Mouse (Mus musculus): Measurements from ENCODE around the gene Srp54c. TPM values are rescaled to one million over a fixed set of nuclear protein-coding genes. Genes with fewer than 3 reads are reported as not detected.

Srp54c gene
- polyA plus RNA-seq, 1 experiment = 19.5 TPM

GRCm38 (mm10) chr12:55308731-55309130 is 78.8 kb downstream of the Srp54c start:
- no peak for TF ChIP-seq MYOG (IDR thresholded peaks at IDR 0.05; ENCODE audit: control insufficient read depth in 1 of 3, insufficient read depth in 1 of 3, insufficient read length in 2 of 3, low read depth in 2 of 3)
- TF ChIP-seq TCF12 (IDR thresholded peaks at IDR 0.05; ENCODE audit: insufficient read depth, poor library complexity, severe bottlenecking) = no peak
- no peak for TF ChIP-seq POLR2A (IDR thresholded peaks at IDR 0.05; ENCODE audit: insufficient read length, low read depth)
- no peak for TF ChIP-seq SRF (IDR thresholded peaks at IDR 0.05; ENCODE audit: control insufficient read depth, insufficient read length, low read depth)
- TF ChIP-seq E2F4 (IDR thresholded peaks at IDR 0.05; ENCODE audit: insufficient read depth) = no peak
- no peak for TF ChIP-seq USF1 (IDR thresholded peaks at IDR 0.05; ENCODE audit: low read depth)
- no peak for TF ChIP-seq CEBPB (IDR thresholded peaks at IDR 0.05; ENCODE audit: insufficient read depth, poor library complexity, severe bottlenecking)
- no peak for TF ChIP-seq POLR2AphosphoS2 (IDR thresholded peaks at IDR 0.05; ENCODE audit: insufficient read length, low read depth)
- TF ChIP-seq TCF3 (IDR thresholded peaks at IDR 0.05; ENCODE audit: insufficient read length, low read depth) = no peak
- no peak for TF ChIP-seq MAX (IDR thresholded peaks at IDR 0.05; ENCODE audit: low read depth)
- TF ChIP-seq REST (IDR thresholded peaks at IDR 0.05; ENCODE audit: insufficient read depth, insufficient read length) = no peak
- no peak for TF ChIP-seq MYOD1 (IDR thresholded peaks at IDR 0.05; ENCODE audit: control insufficient read depth in 1 of 3, insufficient read length in 2 of 3, low read depth in 2 of 3)
- Histone ChIP-seq H3ac (ENCODE audit: control insufficient read depth, insufficient read length) (no peak overlapping the region), H3K4me3 (no peak overlapping the region), H3K36me3 (ENCODE audit: control insufficient read depth, insufficient read depth) (peaks cover 5% of the 10 kb centered on the region), H3K27me3 (ENCODE audit: control insufficient read depth, insufficient read depth, insufficient read length) (no peaks in the 10 kb centered on the region), H3K4me2 (ENCODE audit: low read depth) (no peak overlapping the region), H3K79me2 (ENCODE audit: control insufficient read depth, insufficient read depth) (no peaks in the 10 kb centered on the region)

DNA sequence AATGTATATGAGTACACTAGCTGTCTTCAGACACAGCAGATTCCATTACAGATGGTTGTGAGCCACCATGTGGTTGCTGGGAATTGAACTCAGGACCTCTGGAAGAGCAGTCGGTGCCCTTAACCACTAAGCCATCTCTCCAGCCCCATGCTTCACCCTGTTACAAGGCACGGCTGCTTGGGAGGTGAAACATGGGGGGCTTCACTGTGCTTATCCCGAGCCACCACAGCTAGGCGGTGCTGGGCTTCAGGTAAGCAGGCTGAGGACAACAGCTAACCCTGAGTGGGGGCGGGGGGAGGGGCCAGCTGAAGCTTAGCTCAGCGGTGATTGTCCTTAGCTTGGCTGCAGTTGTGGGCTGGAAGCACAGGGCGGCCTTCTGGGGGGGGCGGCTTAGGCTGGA is 79.5 kb downstream of the Srp54c start:
- H3K4me2 ChIP-seq (ENCODE audit: low read depth) = no peak overlapping the region
- no peaks in the 10 kb centered on the region for H3K79me2 ChIP-seq (ENCODE audit: control insufficient read depth, insufficient read depth)
- H3K27me3 ChIP-seq (ENCODE audit: control insufficient read depth, insufficient read depth, insufficient read length) = no peaks in the 10 kb centered on the region
- no peak overlapping the region for H3ac ChIP-seq (ENCODE audit: control insufficient read depth, insufficient read length)
- no peak overlapping the region for H3K4me3 ChIP-seq
- TF ChIP-seq POLR2A (IDR thresholded peaks at IDR 0.05; ENCODE audit: insufficient read length, low read depth) (no peak), MAX (IDR thresholded peaks at IDR 0.05; ENCODE audit: low read depth) (no peak), MYOD1 (IDR thresholded peaks at IDR 0.05; ENCODE audit: control insufficient read depth in 1 of 3, insufficient read length in 2 of 3, low read depth in 2 of 3) (no peak), USF1 (IDR thresholded peaks at IDR 0.05; ENCODE audit: low read depth) (no peak), SRF (IDR thresholded peaks at IDR 0.05; ENCODE audit: control insufficient read depth, insufficient read length, low read depth) (no peak), REST (IDR thresholded peaks at IDR 0.05; ENCODE audit: insufficient read depth, insufficient read length) (no peak), CEBPB (IDR thresholded peaks at IDR 0.05; ENCODE audit: insufficient read depth, poor library complexity, severe bottlenecking) (no peak), E2F4 (IDR thresholded peaks at IDR 0.05; ENCODE audit: insufficient read depth) (no peak), MYOG (IDR thresholded peaks at IDR 0.05; ENCODE audit: control insufficient read depth in 1 of 3, insufficient read depth in 1 of 3, insufficient read length in 2 of 3, low read depth in 2 of 3) (no peak), POLR2AphosphoS2 (IDR thresholded peaks at IDR 0.05; ENCODE audit: insufficient read length, low read depth) (no peak), TCF12 (IDR thresholded peaks at IDR 0.05; ENCODE audit: insufficient read depth, poor library complexity, severe bottlenecking) (no peak), TCF3 (IDR thresholded peaks at IDR 0.05; ENCODE audit: insufficient read length, low read depth) (no peak)
- peaks cover 5% of the 10 kb centered on the region for H3K36me3 ChIP-seq (ENCODE audit: control insufficient read depth, insufficient read depth)

DNA sequence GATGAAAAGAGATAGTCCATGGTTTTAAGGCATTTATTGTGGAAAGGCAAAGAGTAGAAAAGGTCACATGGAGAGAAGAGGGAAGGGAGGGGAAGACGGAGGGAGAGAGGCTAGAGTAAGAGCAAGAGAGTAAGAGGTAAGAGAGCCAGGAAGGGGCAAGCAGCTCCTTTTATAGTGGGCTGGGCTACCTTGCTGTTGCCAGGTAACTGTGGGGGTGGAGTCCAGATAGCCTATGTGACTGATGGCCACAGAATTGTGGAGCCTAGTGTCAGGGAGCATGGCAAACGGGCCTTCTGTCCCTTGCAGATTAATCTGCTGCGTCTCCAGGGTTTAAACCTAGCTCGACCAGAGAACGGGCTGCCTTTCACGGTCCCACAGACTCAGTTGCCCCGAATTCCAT is 81.9 kb downstream of the Srp54c start:
- H3K36me3 ChIP-seq (ENCODE audit: control insufficient read depth, insufficient read depth) = peaks cover 5% of the 10 kb centered on the region
- no peak for TF ChIP-seq TCF3 (IDR thresholded peaks at IDR 0.05; ENCODE audit: insufficient read length, low read depth)
- no peak for TF ChIP-seq POLR2A (IDR thresholded peaks at IDR 0.05; ENCODE audit: insufficient read length, low read depth)
- H3K27me3 ChIP-seq (ENCODE audit: control insufficient read depth, insufficient read depth, insufficient read length) = no peaks in the 10 kb centered on the region
- H3K4me2 ChIP-seq (ENCODE audit: low read depth) = no peak overlapping the region
- no peak overlapping the region for H3K4me3 ChIP-seq
- H3ac ChIP-seq (ENCODE audit: control insufficient read depth, insufficient read length) = no peak overlapping the region
- no peaks in the 10 kb centered on the region for H3K79me2 ChIP-seq (ENCODE audit: control insufficient read depth, insufficient read depth)

Other genes with a start within 250 kb of the Srp54c start
- 0.32 TPM for gene Gm20403, start 243.6 kb upstream of the Srp54c start, polyA plus RNA-seq (2012; fragmentation: generic; extraction: Trizol)
- 7.6 TPM for gene Baz1a, start 215.8 kb upstream of the Srp54c start, polyA plus RNA-seq (2012; fragmentation: generic; extraction: Trizol)
- 4.5 TPM for gene 2700097O09Rik, start 150.1 kb upstream of the Srp54c start, polyA plus RNA-seq (2012; fragmentation: generic; extraction: Trizol)
- 28.2 TPM for gene Srp54a, start 149.9 kb upstream of the Srp54c start, polyA plus RNA-seq (2012; fragmentation: generic; extraction: Trizol)
- 17.5 TPM for gene Fam177a, start 105.7 kb upstream of the Srp54c start, polyA plus RNA-seq (2012; fragmentation: generic; extraction: Trizol)
- gene Srp54b, start 75.1 kb upstream of the Srp54c start, polyA plus RNA-seq (2012; fragmentation: generic; extraction: Trizol) = 46.5 TPM
- not detected for gene 1700047I17Rik2, start 30.6 kb upstream of the Srp54c start, polyA plus RNA-seq (2012; fragmentation: generic; extraction: Trizol)
- 8.2 TPM for gene 1110008L16Rik, start 69.4 kb downstream of the Srp54c start, polyA plus RNA-seq (2012; fragmentation: generic; extraction: Trizol)
- gene Ppp2r3c, start 72.8 kb downstream of the Srp54c start, polyA plus RNA-seq (2012; fragmentation: generic; extraction: Trizol) = 5.3 TPM
- 266 TPM for gene Psma6, start 154.1 kb downstream of the Srp54c start, polyA plus RNA-seq (2012; fragmentation: generic; extraction: Trizol)

All from myocyte (in vitro differentiated cells).